Mouse (Mus musculus) intestine, embryonic 15.5 days (tissue): ENCODE results near the gene Ddx55. TPM values are rescaled to one million over a fixed set of nuclear protein-coding genes. Genes with fewer than 3 reads are reported as not detected.

Source experiments
- ATAC-seq: fragments of 200-750 bp; cut with Nextera tagmentation; 2 replicates; pipeline ENCODE4 v1.8.0; 2017; ENCODE audit warnings: moderate TSS enrichment, moderate library complexity
- H3K27ac ChIP-seq: fragments of 300-500 bp; sonication (generic); 2 replicates; pipeline ENCODE4 v1.5.1; 2015; ENCODE audit warnings: mild to moderate bottlenecking, inconsistent platforms
- H3K27me3 ChIP-seq: fragments of 300-500 bp; sonication (generic); replicated peaks from 2 replicates; pipeline ENCODE4 v1.6.1; 2015; ENCODE audit warnings: inconsistent platforms
- H3K36me3 ChIP-seq: fragments of 300-500 bp; sonication (generic); 2 replicates; pipeline ENCODE4 v1.6.1; 2015; ENCODE audit warnings: inconsistent platforms
- H3K4me1 ChIP-seq: fragments of 300-500 bp; sonication (generic); replicated peaks from 2 replicates; pipeline ENCODE4 v1.6.1; 2015; ENCODE audit warnings: inconsistent platforms
- H3K4me2 ChIP-seq: fragments of 300-500 bp; sonication (generic); replicated peaks from 2 replicates; pipeline ENCODE4 v1.6.1; 2015; ENCODE audit warnings: mild to moderate bottlenecking, inconsistent platforms
- H3K4me3 ChIP-seq: fragments of 300-500 bp; sonication (generic); replicated peaks from 2 replicates; pipeline ENCODE4 v1.5.1; 2015; ENCODE audit warnings: inconsistent platforms
- H3K9ac ChIP-seq: fragments of 300-500 bp; sonication (generic); 2 replicates; pipeline ENCODE4 v1.6.1; 2015; ENCODE audit warnings: inconsistent platforms
- H3K9me3 ChIP-seq: fragments of 300-500 bp; sonication (generic); 2 replicates; pipeline ENCODE4 v1.6.1; 2016; ENCODE audit warnings: inconsistent platforms
- WGBS: fragments of 180-500 bp; shearing (Covaris S2); methylation state at CpG from one replicate; pipeline ENCODE4 v1.1.7; 2015; 5-methylcytosine and 5-hydroxymethylcytosine counted together
- polyA plus RNA-seq: library from polyadenylated mRNA; unstranded; fragments of >200 nt; fragmentation: Nextera tagmentation; extraction: Ambion mirVana; gene quantifications from 2 replicates; pipeline ENCODE4 v1.2.1, GENCODE M21; 2015

Ddx55 gene
- polyA plus RNA-seq, 1 experiment from 2014 or later: 13.9 TPM

- H3K4me3 ChIP-seq: peak overlapping the region; percentile 60; the same call in 1 of the 2 replicates
- H3K36me3 ChIP-seq: no peaks in the 10 kb centered on the region
- H3K9me3 ChIP-seq: no peaks in the 10 kb centered on the region
- H3K4me1 ChIP-seq: peaks cover 39% of the 10 kb centered on the region
- 58% methylated on average over 4 of the region's 4 CpGs for WGBS
- H3K27ac ChIP-seq: peak overlapping the region; percentile 56; the same call in 1 of the 2 replicates
- no peak overlapping the region for H3K9ac ChIP-seq
- H3K4me2 ChIP-seq: peak overlapping the region; percentile 88
- ATAC-seq: no peak
- H3K27me3 ChIP-seq: no peaks in the 10 kb centered on the region
Measured at GRCm38 (mm10) chr5:124528351-124528750, 24.3 kb upstream of the Ddx55 start.

DNA sequence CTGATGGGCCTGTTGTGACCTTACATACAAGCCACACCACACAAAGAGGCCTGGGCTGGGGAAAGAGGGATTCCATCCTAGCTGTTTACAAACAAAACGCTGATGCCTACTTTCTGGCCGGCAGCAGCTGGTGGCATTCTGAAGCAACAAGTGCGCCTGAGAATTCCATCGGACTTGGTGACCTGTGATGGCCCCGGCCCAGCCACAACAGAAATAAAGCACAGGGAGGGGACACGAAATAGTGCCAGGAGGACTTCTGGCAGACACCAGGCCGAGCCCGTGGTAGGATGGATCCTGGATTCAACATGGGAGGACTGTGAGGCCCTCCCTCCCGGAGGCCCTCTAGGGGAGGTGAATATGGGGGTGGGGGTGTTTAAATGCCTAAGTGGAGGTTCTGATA, 23.9 kb upstream of the Ddx55 start:
- no peaks in the 10 kb centered on the region for H3K27me3 ChIP-seq
- H3K4me3 ChIP-seq: peak overlapping the region; percentile 60
- no peaks in the 10 kb centered on the region for H3K36me3 ChIP-seq
- peak overlapping the region; percentile 88 for H3K4me2 ChIP-seq
- no peak for ATAC-seq
- 24% methylated on average over 9 of the region's 9 CpGs for WGBS
- peaks cover 39% of the 10 kb centered on the region for H3K4me1 ChIP-seq
- H3K9ac ChIP-seq: peak overlapping the region; percentile 32; the same call in 1 of the 2 replicates
- no peaks in the 10 kb centered on the region for H3K9me3 ChIP-seq
- H3K27ac ChIP-seq: peak overlapping the region; percentile 56

- Histone ChIP-seq H3K27ac (peak overlapping the region; percentile 56; the same call in 1 of the 2 replicates), H3K4me3 (peak overlapping the region; percentile 60), H3K36me3 (no peaks in the 10 kb centered on the region), H3K4me2 (peak overlapping the region; percentile 88), H3K27me3 (no peaks in the 10 kb centered on the region), H3K9me3 (no peaks in the 10 kb centered on the region), H3K9ac (peak overlapping the region; percentile 32; the same call in 1 of the 2 replicates), H3K4me1 (peaks cover 39% of the 10 kb centered on the region)
- ATAC-seq: no peak
- 32% methylated on average over 8 of the region's 8 CpGs for WGBS
Measured at GRCm38 (mm10) chr5:124529191-124529651, 23.4 kb upstream of the Ddx55 start.

DNA sequence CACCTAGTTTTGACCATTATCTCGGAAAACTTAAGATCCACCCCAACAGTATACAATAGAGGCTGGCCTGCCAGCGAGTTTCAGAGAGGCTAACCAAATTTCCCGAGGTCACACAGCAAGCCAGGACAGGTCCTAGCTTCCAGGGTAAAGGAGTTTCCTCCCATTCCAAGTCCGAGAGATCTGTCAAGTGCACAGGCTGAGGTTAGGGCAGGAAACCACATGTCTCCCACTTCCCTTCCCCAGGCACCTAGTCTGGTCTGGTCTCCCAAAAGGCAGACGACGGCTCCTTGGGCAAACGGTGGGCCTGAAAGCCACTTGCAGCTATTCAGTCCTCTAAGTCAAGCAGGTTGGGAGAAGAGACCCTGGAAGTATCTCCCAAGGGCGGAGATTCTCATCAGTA, 23.0 kb upstream of the Ddx55 start:
- Histone ChIP-seq H3K27me3 (no peaks in the 10 kb centered on the region), H3K36me3 (no peaks in the 10 kb centered on the region), H3K4me2 (peak overlapping the region; percentile 88), H3K4me1 (peaks cover 39% of the 10 kb centered on the region), H3K9me3 (no peaks in the 10 kb centered on the region), H3K4me3 (peak overlapping the region; percentile 60), H3K27ac (peak overlapping the region; percentile 2; the same call in 1 of the 2 replicates), H3K9ac (peak overlapping the region; percentile 32; the same call in 1 of the 2 replicates)
- ATAC-seq: no peak
- WGBS: 44% methylated on average over 8 of the region's 8 CpGs

- WGBS: under 1% methylated on average over 94 of the region's 96 CpGs
- no peaks in the 10 kb centered on the region for H3K9me3 ChIP-seq
- H3K27me3 ChIP-seq: no peaks in the 10 kb centered on the region
- ATAC-seq: peak; percentile 90
- peaks cover 39% of the 10 kb centered on the region for H3K4me1 ChIP-seq
- H3K36me3 ChIP-seq: no peaks in the 10 kb centered on the region
- H3K9ac ChIP-seq: peak within 1 kb of the TSS; percentile 51
- H3K27ac ChIP-seq: peak within 1 kb of the TSS; percentile 73
- H3K4me3 ChIP-seq: peak within 1 kb of the TSS; percentile 60
- H3K4me2 ChIP-seq: peak within 1 kb of the TSS; percentile 88
Measured at GRCm38 (mm10) chr5:124530655-124531582, 21.7 kb upstream of the Ddx55 start, which contains the start of gene Rilpl1. Rilpl1 (minus strand) TSS chr5:124531391.

DNA sequence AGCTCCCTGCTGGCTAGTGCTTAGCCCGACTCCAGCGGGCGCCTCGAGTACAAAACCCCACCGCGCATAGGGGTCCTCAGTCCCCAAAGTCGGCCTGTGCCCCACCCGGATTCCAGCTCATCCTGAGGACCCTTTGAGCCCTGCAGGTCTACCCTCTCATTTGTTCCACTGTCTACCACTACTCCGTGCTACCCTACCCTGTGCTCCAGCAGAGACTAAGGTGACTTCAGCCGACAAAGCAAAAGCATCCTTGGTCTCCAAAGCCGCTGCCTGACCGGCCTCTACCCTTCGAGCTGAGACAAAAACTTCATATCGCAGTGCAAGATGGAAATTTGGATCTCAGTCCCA, 21.1 kb upstream of the Ddx55 start:
- Histone ChIP-seq H3K4me3 (peak overlapping the region; percentile 60), H3K27ac (peak overlapping the region; percentile 73), H3K4me2 (peak overlapping the region; percentile 88), H3K9ac (peak overlapping the region; percentile 51), H3K36me3 (no peaks in the 10 kb centered on the region), H3K4me1 (peaks cover 40% of the 10 kb centered on the region), H3K27me3 (no peaks in the 10 kb centered on the region), H3K9me3 (no peaks in the 10 kb centered on the region)
- 11% methylated on average over 14 of the region's 14 CpGs for WGBS
- peak; percentile 47 for ATAC-seq

DNA sequence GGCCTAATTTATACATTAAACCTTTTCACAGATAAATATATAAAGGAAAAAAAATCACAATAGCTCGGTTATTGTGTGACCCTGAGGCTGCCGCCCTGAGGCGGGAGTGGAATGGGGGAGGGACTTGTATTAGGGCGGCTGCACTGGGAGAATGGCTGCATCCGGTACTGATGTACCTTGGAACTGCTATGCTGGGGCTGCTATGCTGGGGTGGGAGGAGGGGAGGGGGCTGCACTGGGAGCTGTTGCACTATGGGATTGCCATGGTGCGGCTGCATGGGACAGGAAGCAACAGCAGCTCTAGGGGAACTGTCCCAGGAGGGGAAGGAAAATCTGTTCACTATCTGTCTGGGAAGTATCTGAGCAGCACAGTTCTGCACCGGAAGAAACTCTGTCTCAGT, 20.2 kb upstream of the Ddx55 start:
- H3K4me1 ChIP-seq: peaks cover 44% of the 10 kb centered on the region
- no peak overlapping the region for H3K4me3 ChIP-seq
- no peak for ATAC-seq
- WGBS: 22% methylated on average over 7 of the region's 7 CpGs
- H3K9ac ChIP-seq: no peak overlapping the region
- H3K4me2 ChIP-seq: no peak overlapping the region; the same call in 1 of the 2 replicates
- H3K36me3 ChIP-seq: no peaks in the 10 kb centered on the region
- no peaks in the 10 kb centered on the region for H3K9me3 ChIP-seq
- no peaks in the 10 kb centered on the region for H3K27me3 ChIP-seq
- peak overlapping the region; percentile 30; the same call in 1 of the 2 replicates for H3K27ac ChIP-seq

DNA sequence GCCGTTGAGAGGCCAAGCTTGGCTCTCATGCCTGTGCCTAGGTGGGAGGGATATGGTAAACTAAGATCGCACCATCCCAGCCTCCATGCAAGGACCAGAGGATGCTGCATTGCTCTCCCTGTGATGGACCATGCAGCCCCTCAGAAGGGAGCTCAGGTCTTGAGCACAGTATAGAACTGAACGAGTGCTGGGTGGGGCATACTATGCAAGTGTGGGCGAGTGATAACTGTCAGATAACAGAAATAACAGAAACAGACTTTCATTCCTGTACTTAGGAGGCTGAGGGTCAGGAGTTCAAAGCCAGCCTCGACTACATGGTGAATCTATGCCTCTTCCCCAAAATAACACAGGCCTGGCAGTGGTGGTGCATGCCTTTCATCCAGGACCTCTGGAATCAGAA, 17.6 kb upstream of the Ddx55 start:
- no peak overlapping the region for H3K4me2 ChIP-seq
- peaks cover 24% of the 10 kb centered on the region for H3K4me1 ChIP-seq
- H3K27ac ChIP-seq: no peak overlapping the region
- H3K36me3 ChIP-seq: no peaks in the 10 kb centered on the region
- no peak for ATAC-seq
- 62% methylated on average over 5 of the region's 5 CpGs for WGBS
- H3K9me3 ChIP-seq: no peaks in the 10 kb centered on the region
- no peaks in the 10 kb centered on the region for H3K27me3 ChIP-seq
- no peak overlapping the region for H3K9ac ChIP-seq
- H3K4me3 ChIP-seq: no peak overlapping the region

DNA sequence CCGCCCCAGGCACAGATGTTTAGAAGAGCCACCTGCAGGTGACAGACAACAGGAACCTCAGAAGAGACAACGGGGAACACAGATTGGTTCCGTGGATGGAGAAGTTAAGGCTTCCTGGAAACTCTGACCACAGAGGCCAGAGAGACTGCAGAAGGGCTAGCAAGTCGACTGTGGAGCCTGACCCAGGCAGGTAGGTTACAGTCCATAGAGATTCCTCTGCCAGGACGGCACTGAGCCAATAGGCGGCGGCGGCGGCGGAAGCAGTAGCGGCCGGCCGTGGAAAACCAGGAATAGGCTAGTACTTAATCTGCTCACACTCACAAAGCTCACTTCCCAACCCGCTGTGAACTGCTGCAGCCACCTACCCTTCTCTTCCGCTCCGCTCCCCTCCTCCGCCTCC, 15.9 kb upstream of the Ddx55 start:
- WGBS: 3% methylated on average over 17 of the region's 17 CpGs
- Histone ChIP-seq H3K27ac (peak overlapping the region; percentile 36), H3K9ac (peak overlapping the region; percentile 38; the same call in 1 of the 2 replicates)

DNA sequence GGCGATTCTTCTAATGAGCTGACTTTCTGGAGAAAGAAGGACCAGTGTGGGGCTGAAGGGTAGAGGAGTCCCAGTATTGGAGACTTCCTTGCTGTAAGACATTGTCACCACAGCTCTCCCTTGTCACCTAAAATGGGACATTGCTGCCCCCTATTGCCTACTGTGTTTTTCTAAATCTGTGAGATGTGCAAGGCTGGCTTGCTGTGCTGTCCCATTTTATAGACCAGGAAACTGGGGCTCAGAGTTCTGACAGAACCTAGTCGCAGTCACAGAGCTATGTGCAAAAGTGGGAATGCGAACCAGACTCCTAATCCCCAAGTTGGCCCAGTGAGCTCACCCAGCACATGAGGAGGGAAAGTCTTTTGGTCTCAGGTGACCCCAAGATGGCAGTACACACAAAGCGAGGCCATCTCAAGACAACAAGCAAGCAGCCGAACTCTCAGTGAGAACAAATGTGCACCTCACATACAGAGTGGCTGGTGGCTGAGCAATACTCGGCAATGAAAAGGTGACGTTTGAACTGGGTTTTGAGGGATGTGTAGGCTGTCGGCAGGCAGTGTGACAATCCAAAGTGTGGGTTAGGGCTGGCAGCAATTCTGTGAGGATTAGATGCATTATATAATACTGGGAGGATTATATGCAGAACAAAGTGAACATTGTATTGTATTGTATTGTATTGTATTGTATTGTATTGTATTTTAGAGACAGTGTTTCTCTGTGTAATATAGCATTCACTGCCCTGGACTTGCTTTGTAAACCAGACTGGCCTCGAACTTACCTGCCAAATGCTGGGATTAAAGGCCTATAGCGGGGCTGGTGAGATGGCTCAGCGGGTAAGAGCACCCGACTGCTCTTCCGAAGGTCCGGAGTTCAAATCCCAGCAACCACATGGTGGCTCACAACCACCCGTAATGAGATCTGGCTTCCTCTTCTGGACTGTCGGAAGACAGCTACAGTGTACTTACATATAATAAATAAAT, 13.6 kb upstream of the Ddx55 start:
- Histone ChIP-seq H3K36me3 (0 out of 2 replicates have a peak, but pooled peaks cover 4% of the 10 kb centered on the region), H3K27ac (no peak overlapping the region), H3K4me3 (no peak overlapping the region), H3K4me2 (no peak overlapping the region), H3K9me3 (no peaks in the 10 kb centered on the region), H3K9ac (no peak overlapping the region), H3K27me3 (no peaks in the 10 kb centered on the region), H3K4me1 (peaks cover 13% of the 10 kb centered on the region)
- no peak for ATAC-seq
- WGBS: 74% methylated on average over 16 of the region's 16 CpGs

More for the DNA sequence above, 15.9 kb upstream of the Ddx55 start:
- peak overlapping the region; percentile 60 for H3K4me2 ChIP-seq
- H3K4me3 ChIP-seq: peak overlapping the region; percentile 14
- no peaks in the 10 kb centered on the region for H3K36me3 ChIP-seq
- peaks cover 14% of the 10 kb centered on the region for H3K4me1 ChIP-seq
- ATAC-seq: no peak
- H3K9me3 ChIP-seq: no peaks in the 10 kb centered on the region
- H3K27me3 ChIP-seq: no peaks in the 10 kb centered on the region

DNA sequence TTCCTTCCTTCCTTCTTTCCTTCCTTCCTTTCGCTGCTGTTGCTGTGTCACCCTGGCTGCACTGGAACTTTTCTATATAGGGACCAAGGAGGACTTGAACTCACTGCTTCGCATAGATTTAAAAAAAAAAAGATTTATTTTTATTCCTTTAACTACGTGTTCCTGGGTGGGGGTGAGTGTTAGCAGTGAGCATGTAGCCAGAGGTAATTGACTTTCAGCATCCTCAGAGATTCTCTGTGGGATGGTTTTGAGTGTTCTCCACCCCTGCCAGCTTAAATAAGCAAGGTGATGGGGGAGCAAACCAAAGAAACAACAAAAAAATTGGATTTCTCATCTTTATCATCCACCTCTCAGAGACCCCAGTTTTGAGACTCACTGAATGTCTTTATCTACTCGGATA, 12.8 kb upstream of the Ddx55 start:
- no peak overlapping the region for H3K9ac ChIP-seq
- WGBS: 71% methylated on average over 4 of the region's 4 CpGs

More for the DNA sequence above, 12.8 kb upstream of the Ddx55 start:
- H3K9me3 ChIP-seq: no peaks in the 10 kb centered on the region
- peak overlapping the region; percentile 52 for H3K4me2 ChIP-seq
- H3K4me3 ChIP-seq: peak overlapping the region; percentile 96
- H3K4me1 ChIP-seq: peaks cover 13% of the 10 kb centered on the region
- H3K27me3 ChIP-seq: no peaks in the 10 kb centered on the region
- H3K36me3 ChIP-seq: peaks cover 9% of the 10 kb centered on the region
- H3K27ac ChIP-seq: no peak overlapping the region
- ATAC-seq: no peak
